Mouse (Mus musculus) heart, embryonic 15.5 days (tissue): ENCODE results near the gene Mecom. TPM values are rescaled to one million over a fixed set of nuclear protein-coding genes. Genes with fewer than 3 reads are reported as not detected.

Experiments
- ATAC-seq: fragments of 200-750 bp; cut with Nextera tagmentation; replicated peaks from 2 replicates; pipeline ENCODE4 v1.8.0; 2017; ENCODE audit warnings: low read depth, moderate TSS enrichment; ENCODE audit not compliant: insufficient number of reproducible peaks, insufficient read depth, low FRiP score
- H3K27ac ChIP-seq: fragments of 300-500 bp; sonication (generic); 2 replicates; pipeline ENCODE4 v1.5.1; 2015; ENCODE audit warnings: mild to moderate bottlenecking, inconsistent platforms
- H3K27me3 ChIP-seq: fragments of 300-500 bp; sonication (generic); 2 replicates; pipeline ENCODE4 v1.6.1; 2015; ENCODE audit warnings: inconsistent platforms
- H3K36me3 ChIP-seq: fragments of 300-500 bp; sonication (generic); 2 replicates; pipeline ENCODE4 v1.6.1; 2015; ENCODE audit warnings: mild to moderate bottlenecking, inconsistent platforms
- H3K4me1 ChIP-seq: fragments of 300-500 bp; sonication (generic); replicated peaks from 2 replicates; pipeline ENCODE4 v1.6.1; 2015; ENCODE audit warnings: inconsistent platforms
- H3K4me2 ChIP-seq: fragments of 300-500 bp; sonication (generic); 2 replicates; pipeline ENCODE4 v1.6.1; 2015; ENCODE audit warnings: inconsistent platforms, mild to moderate bottlenecking, moderate library complexity
- H3K4me3 ChIP-seq: fragments of 300-500 bp; sonication (generic); 2 replicates; pipeline ENCODE4 v1.5.1; 2015; ENCODE audit warnings: mild to moderate bottlenecking, inconsistent platforms
- H3K9ac ChIP-seq: fragments of 300-500 bp; sonication (generic); 2 replicates; pipeline ENCODE4 v1.6.1; 2015; ENCODE audit warnings: mild to moderate bottlenecking, inconsistent platforms
- H3K9me3 ChIP-seq: fragments of 300-500 bp; sonication (generic); replicated peaks from 2 replicates; pipeline ENCODE4 v1.6.1; 2016; ENCODE audit warnings: inconsistent platforms
- WGBS: fragments of 180-500 bp; shearing (Covaris S2); methylation state at CpG from one replicate; pipeline ENCODE4 v1.1.7; 2015; ENCODE audit warnings: mixed read lengths; 5-methylcytosine and 5-hydroxymethylcytosine counted together
- polyA plus RNA-seq: library from polyadenylated mRNA; unstranded; fragments of >200 nt; fragmentation: Nextera tagmentation; extraction: Ambion mirVana; gene quantifications from 2 replicates; pipeline ENCODE4 v1.2.1, GENCODE M21; 2015

The Mecom gene
- polyA plus RNA-seq, 1 experiment from 2014 or later, result 17.3 TPM

GRCm38 (mm10) chr3:30091401-30091800, 456.4 kb downstream of the Mecom start:
- H3K4me2 ChIP-seq, result no peak overlapping the region
- no peak overlapping the region for H3K4me3 ChIP-seq
- H3K4me1 ChIP-seq, result no peaks in the 10 kb centered on the region
- H3K9ac ChIP-seq, result no peak overlapping the region
- H3K27ac ChIP-seq, result no peak overlapping the region
- 70% methylated on average over 1 of the region's 1 CpGs for WGBS
- no peaks in the 10 kb centered on the region for H3K27me3 ChIP-seq
- ATAC-seq, result no peak
- no peaks in the 10 kb centered on the region for H3K36me3 ChIP-seq
- H3K9me3 ChIP-seq, result no peaks in the 10 kb centered on the region

DNA sequence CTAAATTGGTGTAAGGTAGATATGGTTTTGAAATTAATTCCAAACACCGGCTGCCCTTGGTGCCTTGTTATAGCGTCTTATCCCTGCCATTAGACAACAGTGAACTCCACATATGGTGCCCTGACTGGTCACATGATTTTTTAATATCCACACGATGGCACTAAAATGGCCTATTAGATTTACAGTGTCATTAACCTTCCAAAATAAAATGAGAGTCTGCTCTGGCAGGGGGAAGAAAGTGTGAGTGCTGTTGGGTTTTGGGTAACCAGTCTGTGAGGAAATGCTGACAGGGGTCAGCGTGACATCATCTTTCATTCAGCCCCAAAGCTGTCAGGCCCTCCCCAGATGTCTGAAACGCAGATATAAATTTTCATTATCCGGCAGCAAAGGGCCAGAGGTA, 461.7 kb downstream of the Mecom start:
- H3K4me2 ChIP-seq, result no peak overlapping the region
- H3K36me3 ChIP-seq, result no peaks in the 10 kb centered on the region
- no peaks in the 10 kb centered on the region for H3K27me3 ChIP-seq
- WGBS, result 61% methylated on average over 6 of the region's 6 CpGs
- H3K4me3 ChIP-seq, result no peak overlapping the region
- no peak overlapping the region for H3K9ac ChIP-seq
- H3K27ac ChIP-seq, result no peak overlapping the region
- no peaks in the 10 kb centered on the region for H3K9me3 ChIP-seq
- H3K4me1 ChIP-seq, result 0 out of 2 replicates have a peak, but pooled peaks cover 3% of the 10 kb centered on the region
- ATAC-seq, result no peak

- 0 out of 2 replicates have a peak, but pooled peaks cover 3% of the 10 kb centered on the region for H3K4me1 ChIP-seq
- no peaks in the 10 kb centered on the region for H3K27me3 ChIP-seq
- no peak for ATAC-seq
- H3K27ac ChIP-seq, result no peak overlapping the region
- no peak overlapping the region for H3K4me2 ChIP-seq
- no peaks in the 10 kb centered on the region for H3K36me3 ChIP-seq
- no peak overlapping the region for H3K4me3 ChIP-seq
- 49% methylated on average over 1 of the region's 1 CpGs for WGBS
- H3K9ac ChIP-seq, result no peak overlapping the region
- H3K9me3 ChIP-seq, result no peaks in the 10 kb centered on the region
These were observed 464.0 kb downstream of the Mecom start for GRCm38 (mm10) chr3:30083842-30084241.

- Histone ChIP-seq H3K4me2 (no peak overlapping the region), H3K4me3 (no peak overlapping the region), H3K9me3 (no peaks in the 10 kb centered on the region), H3K27me3 (no peaks in the 10 kb centered on the region), H3K4me1 (0 out of 2 replicates have a peak, but pooled peaks cover 3% of the 10 kb centered on the region), H3K27ac (no peak overlapping the region), H3K9ac (no peak overlapping the region), H3K36me3 (no peaks in the 10 kb centered on the region)
- ATAC-seq, result no peak
- 74% methylated on average over 9 of the region's 9 CpGs for WGBS
These were observed 464.5 kb downstream of the Mecom start for GRCm38 (mm10) chr3:30083268-30083667.

GRCm38 (mm10) chr3:30080827-30081226, 467.0 kb downstream of the Mecom start:
- Histone ChIP-seq H3K9me3 (no peaks in the 10 kb centered on the region), H3K27ac (peak overlapping the region; percentile 31; the same call in 1 of the 2 replicates), H3K4me3 (no peak overlapping the region), H3K4me2 (no peak overlapping the region), H3K36me3 (no peaks in the 10 kb centered on the region), H3K4me1 (0 out of 2 replicates have a peak, but pooled peaks cover 3% of the 10 kb centered on the region), H3K9ac (no peak overlapping the region), H3K27me3 (no peaks in the 10 kb centered on the region)
- ATAC-seq, result no peak
- 77% methylated on average over 7 of the region's 7 CpGs for WGBS

DNA sequence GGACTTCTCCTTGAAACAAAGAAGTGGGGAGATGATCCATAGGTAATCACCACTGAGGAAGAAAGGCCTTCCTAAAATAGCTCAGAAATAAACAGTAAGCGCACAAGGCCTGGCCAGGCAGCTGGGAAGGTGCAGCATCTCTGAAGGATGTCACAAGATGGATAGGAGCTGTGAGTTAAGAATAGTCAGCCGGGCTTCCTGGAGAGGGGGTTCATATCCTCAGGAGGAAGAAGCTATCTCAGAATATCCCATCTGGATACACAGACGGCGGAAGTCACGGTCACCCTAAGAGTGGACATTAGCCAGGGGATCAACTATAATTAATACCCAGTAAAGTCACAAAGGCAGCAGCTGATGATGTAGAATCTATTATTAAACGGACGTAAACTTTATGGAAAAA, 471.3 kb downstream of the Mecom start:
- Histone ChIP-seq H3K4me3 (no peak overlapping the region), H3K9me3 (no peaks in the 10 kb centered on the region), H3K9ac (no peak overlapping the region), H3K27ac (no peak overlapping the region), H3K4me2 (no peak overlapping the region), H3K36me3 (no peaks in the 10 kb centered on the region), H3K4me1 (no peaks in the 10 kb centered on the region), H3K27me3 (no peaks in the 10 kb centered on the region)
- no peak for ATAC-seq
- WGBS, result 72% methylated on average over 7 of the region's 7 CpGs

DNA sequence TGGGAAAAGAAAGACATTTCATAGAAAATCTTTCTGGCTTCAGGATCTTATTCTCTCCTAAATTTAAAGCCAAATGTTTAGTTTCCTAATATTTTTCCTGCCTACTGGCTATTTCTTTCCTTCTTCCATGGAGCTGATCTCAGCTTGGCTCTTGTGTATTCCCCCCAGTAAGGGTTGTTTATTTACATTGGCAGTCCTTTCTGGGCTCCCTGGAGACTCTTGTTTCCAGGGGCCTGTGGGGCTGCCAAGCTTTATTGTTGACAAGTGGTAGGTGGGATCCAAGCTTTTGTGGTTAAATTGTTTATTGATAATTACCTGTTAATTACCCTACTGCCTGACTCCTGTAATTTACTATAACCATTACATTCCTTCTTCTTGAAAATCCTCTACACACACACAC, 476.5 kb downstream of the Mecom start:
- Histone ChIP-seq H3K4me1 (no peaks in the 10 kb centered on the region), H3K36me3 (no peaks in the 10 kb centered on the region), H3K27ac (no peak overlapping the region), H3K9me3 (no peaks in the 10 kb centered on the region), H3K4me2 (no peak overlapping the region), H3K4me3 (no peak overlapping the region), H3K9ac (no peak overlapping the region), H3K27me3 (no peaks in the 10 kb centered on the region)
- no peak for ATAC-seq

DNA sequence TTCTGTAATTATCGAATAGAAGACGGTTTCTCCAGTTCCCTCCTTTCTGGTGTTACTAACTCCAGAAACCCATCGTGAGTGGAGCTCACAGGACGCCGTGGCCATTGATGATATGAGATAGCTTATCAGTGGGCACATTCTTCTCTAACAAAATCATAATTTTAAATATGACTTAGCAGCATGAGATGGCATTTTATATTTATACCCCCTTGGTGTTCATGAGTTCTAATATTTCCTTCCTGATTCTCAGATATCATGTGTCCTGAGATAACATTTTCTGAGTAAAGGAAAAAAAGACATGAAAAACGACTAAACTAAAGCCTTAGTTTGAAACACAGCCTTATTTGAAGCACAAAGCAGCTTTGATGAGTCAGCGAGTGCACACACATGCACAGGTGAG, 481.3 kb downstream of the Mecom start:
- H3K4me2 ChIP-seq, result no peak overlapping the region
- no peak overlapping the region for H3K27ac ChIP-seq
- no peaks in the 10 kb centered on the region for H3K9me3 ChIP-seq
- H3K36me3 ChIP-seq, result no peaks in the 10 kb centered on the region
- no peak overlapping the region for H3K9ac ChIP-seq
- 57% methylated on average over 7 of the region's 7 CpGs for WGBS
- no peaks in the 10 kb centered on the region for H3K4me1 ChIP-seq
- H3K27me3 ChIP-seq, result no peaks in the 10 kb centered on the region
- H3K4me3 ChIP-seq, result no peak overlapping the region
- no peak for ATAC-seq

- H3K4me3 ChIP-seq, result no peak overlapping the region
- 82% methylated on average over 7 of the region's 7 CpGs for WGBS
- no peak overlapping the region for H3K27ac ChIP-seq
These were observed 487.8 kb downstream of the Mecom start for GRCm38 (mm10) chr3:30060058-30060457.

DNA sequence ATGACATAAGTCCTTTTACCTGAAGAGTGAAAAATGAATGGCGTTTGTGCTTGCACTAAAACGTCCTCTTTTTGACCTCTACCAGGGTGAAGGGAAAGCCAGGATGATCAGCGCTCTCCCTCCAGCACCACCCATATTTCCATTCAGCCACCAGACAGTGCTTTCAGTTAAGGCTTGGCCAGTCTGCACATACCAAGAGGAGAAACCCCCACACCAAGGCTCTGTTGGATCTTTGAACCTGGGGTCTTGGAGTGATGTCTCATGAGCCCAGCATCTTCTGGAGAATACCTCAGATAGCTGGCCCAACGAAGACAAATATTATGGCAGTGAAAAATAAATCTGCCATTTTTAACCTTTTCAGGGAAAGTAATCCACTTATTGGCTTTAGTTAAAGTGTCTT, 488.2 kb downstream of the Mecom start:
- 73% methylated on average over 4 of the region's 4 CpGs for WGBS
- H3K4me1 ChIP-seq, result no peaks in the 10 kb centered on the region
- H3K27me3 ChIP-seq, result no peaks in the 10 kb centered on the region
- H3K36me3 ChIP-seq, result no peaks in the 10 kb centered on the region
- H3K27ac ChIP-seq, result no peak overlapping the region
- H3K9ac ChIP-seq, result no peak overlapping the region
- no peaks in the 10 kb centered on the region for H3K9me3 ChIP-seq
- no peak overlapping the region for H3K4me3 ChIP-seq
- H3K4me2 ChIP-seq, result no peak overlapping the region
- no peak for ATAC-seq

More at GRCm38 (mm10) chr3:30060058-30060457, 487.8 kb downstream of the Mecom start:
- Histone ChIP-seq H3K27me3 (no peaks in the 10 kb centered on the region), H3K4me2 (no peak overlapping the region), H3K4me1 (no peaks in the 10 kb centered on the region), H3K36me3 (no peaks in the 10 kb centered on the region), H3K9me3 (no peaks in the 10 kb centered on the region), H3K9ac (no peak overlapping the region)
- ATAC-seq, result no peak

DNA sequence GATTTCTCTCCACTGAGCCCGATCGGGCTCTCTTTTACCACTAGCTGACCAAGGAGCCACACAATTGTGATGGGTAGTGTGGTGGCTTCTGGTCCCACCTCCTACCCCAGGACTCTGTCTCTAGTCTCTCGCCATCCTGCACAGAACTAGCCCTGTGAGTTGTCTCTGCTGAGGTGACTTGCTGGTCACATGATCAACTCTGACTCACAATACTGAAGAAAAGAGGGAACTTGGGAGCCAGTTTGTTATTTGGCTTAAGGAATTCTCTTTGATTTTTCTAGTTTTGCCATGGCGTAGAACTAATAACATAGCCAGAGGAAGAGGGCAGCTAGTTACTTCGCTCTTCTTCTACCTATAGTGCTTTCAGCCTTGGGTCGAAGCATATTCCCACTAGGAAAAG, 496.5 kb downstream of the Mecom start:
- no peak for ATAC-seq
- WGBS, result 92% methylated on average over 6 of the region's 6 CpGs
- Histone ChIP-seq H3K9ac (no peak overlapping the region), H3K4me2 (no peak overlapping the region), H3K36me3 (no peaks in the 10 kb centered on the region), H3K27me3 (no peaks in the 10 kb centered on the region), H3K4me1 (no peaks in the 10 kb centered on the region), H3K9me3 (no peaks in the 10 kb centered on the region), H3K4me3 (no peak overlapping the region), H3K27ac (no peak overlapping the region)

DNA sequence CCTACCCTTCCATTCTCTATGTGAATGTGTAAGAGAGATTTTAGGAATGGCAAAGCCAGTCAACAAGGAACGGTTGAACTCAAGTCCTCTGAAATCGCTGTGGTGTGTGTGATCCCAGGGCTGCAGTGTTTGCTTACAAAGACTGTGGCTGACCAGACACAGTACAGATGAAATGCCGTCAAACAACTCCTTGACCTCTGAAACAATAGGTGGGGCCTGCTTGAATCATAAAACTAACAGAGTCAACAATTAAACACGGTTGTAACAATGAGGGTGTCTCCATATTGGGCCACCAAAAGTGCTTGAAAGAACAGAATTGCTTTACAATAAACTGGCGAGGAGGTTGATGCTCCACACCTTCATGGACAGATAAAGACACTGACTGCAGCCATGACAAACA, 497.0 kb downstream of the Mecom start:
- Histone ChIP-seq H3K27me3 (no peaks in the 10 kb centered on the region), H3K9ac (no peak overlapping the region), H3K4me2 (no peak overlapping the region), H3K9me3 (no peaks in the 10 kb centered on the region), H3K4me1 (no peaks in the 10 kb centered on the region), H3K27ac (no peak overlapping the region), H3K4me3 (no peak overlapping the region), H3K36me3 (no peaks in the 10 kb centered on the region)
- WGBS, result 69% methylated on average over 5 of the region's 5 CpGs
- ATAC-seq, result no peak
